In genomic region chr11:101137000-101137399, GRCm38 (mm10) we compare ENCODE assay signal across 24 mouse cellular contexts. TPM values are rescaled to one million over a fixed set of nuclear protein-coding genes. Genes with fewer than 3 reads are reported as not detected.
"Had no signal": no experiment of that assay in that cellular context is flagged by ENCODE, and none has a peak within 500 bp of the region (broad histone marks: within the 10 kb centered on the region; RNA-seq: fewer than 3 reads in every experiment).

No protein-coding gene starts in this region.

- H3K9ac ChIP-seq: forebrain, postnatal 0 days; heart, embryonic 12.5 days; hindbrain, embryonic 12.5 days; hindbrain, embryonic 14.5 days; intestine, embryonic 15.5 days; limb, embryonic 12.5 days had no signal

- H3K4me2 ChIP-seq: heart, embryonic 12.5 days; hindbrain, embryonic 12.5 days; hindbrain, embryonic 14.5 days; intestine, embryonic 15.5 days; limb, embryonic 12.5 days had no signal

- H3K4me3 ChIP-seq: heart, adult 2 months; heart, embryonic 12.5 days; hindbrain, embryonic 10.5 days; hindbrain, embryonic 12.5 days; intestine, embryonic 15.5 days; layer of hippocampus, adult 2 months; left cerebral cortex, adult 2 months; limb, embryonic 10.5 days; limb, embryonic 12.5 days had no signal

- H3K27ac ChIP-seq: heart, adult 2 months; hindbrain, embryonic 10.5 days; hindbrain, embryonic 12.5 days; hindbrain, embryonic 14.5 days; intestine, embryonic 15.5 days; layer of hippocampus, adult 2 months; left cerebral cortex, adult 2 months; limb, embryonic 10.5 days; limb, embryonic 12.5 days had no signal

- DNase-seq: forebrain, postnatal 0 days; gastrocnemius, postnatal 14 days; gastrocnemius, postnatal 36 days; heart, adult 11 months; heart, adult 2 months; heart, postnatal 10 days; heart, postnatal 4 days; kidney, adult 18-20 months; kidney, adult 8-10 months; kidney, postnatal 10 days; kidney, postnatal 25 days; kidney, postnatal 4 days had no signal

- H3K36me3 ChIP-seq: heart, embryonic 12.5 days; hindbrain, embryonic 10.5 days; hindbrain, embryonic 12.5 days; intestine, embryonic 15.5 days; limb, embryonic 10.5 days; limb, embryonic 12.5 days had no signal

- H3K9me3 ChIP-seq: heart, embryonic 12.5 days; hindbrain, embryonic 10.5 days; hindbrain, embryonic 12.5 days; intestine, embryonic 15.5 days; limb, embryonic 10.5 days; limb, embryonic 12.5 days had no signal

- ATAC-seq: forebrain, postnatal 0 days; hindbrain, embryonic 16.5 days; inflammation-experienced regulatory T-cells, adult 6 months; intestine, embryonic 15.5 days; intestine, postnatal 0 days had no signal

- H3K27me3 ChIP-seq: heart, embryonic 12.5 days had no signal

RNA-seq across cellular contexts. Expression of gene Plekhh3, which starts 34.2 kb away (rescaled TPM):
- polyA plus RNA-seq: inflammation-experienced regulatory T-cells, adult 6 months had no signal
